Mouse (Mus musculus) small intestine, adult 2 months (tissue): ENCODE data around the gene Dffa.

Source experiments
- CTCF ChIP-seq: fragments of 200-500 bp; IDR thresholded peaks from 2 replicates; pipeline ENCODE4 v1.5.1; 2012; ENCODE audit warnings: low read depth, mild to moderate bottlenecking, control low read depth, inconsistent platforms, low read length, moderate library complexity, mixed read lengths; ENCODE audit not compliant: insufficient replicate concordance, insufficient read length; ENCODE audit errors: extremely low read depth
- POLR2A ChIP-seq: fragments of 200-500 bp; IDR thresholded peaks from 2 replicates; pipeline ENCODE4 v1.6.1; 2012; ENCODE audit warnings: low read depth, mild to moderate bottlenecking, control low read depth, inconsistent platforms, low read length, moderate library complexity

DNA sequence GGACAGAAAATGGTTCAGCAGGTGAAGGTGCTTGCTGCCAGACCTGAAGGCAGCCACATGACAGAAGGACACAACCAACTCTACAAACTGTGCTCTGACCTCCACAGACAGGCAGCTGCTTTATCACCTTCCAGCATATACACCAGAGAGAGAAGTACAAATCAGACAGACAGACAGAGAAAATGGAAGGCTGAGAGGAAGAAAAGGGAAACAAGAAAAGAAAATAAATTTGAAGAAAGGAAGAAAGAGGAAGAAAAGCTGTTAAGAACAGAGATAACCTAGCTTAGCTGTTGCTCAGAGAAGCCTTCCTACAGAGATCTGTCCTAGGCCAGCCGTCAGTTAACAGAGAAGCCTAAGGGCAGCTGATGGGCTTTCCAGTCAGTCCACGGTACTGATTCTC, 55.3 kb downstream of the Dffa start:
- TF ChIP-seq POLR2A (no peak), CTCF (no peak)
